Mouse (Mus musculus) stomach, embryonic 16.5 days (tissue): ENCODE measurements around the gene Cbwd1. TPM values are rescaled to one million over a fixed set of nuclear protein-coding genes. Genes with fewer than 3 reads are reported as not detected.
"Not testable (repeated sequence)": the region's sequence is repeated elsewhere in the genome, so short reads cannot be mapped to it uniquely, and the experiment has no call there.

Experiments used
- ATAC-seq: fragments of 200-750 bp; cut with Nextera tagmentation; 2 replicates; pipeline ENCODE4 v1.8.0; 2017; ENCODE audit warnings: moderate number of reproducible peaks, moderate TSS enrichment; ENCODE audit not compliant: insufficient read depth, low FRiP score
- H3K27ac ChIP-seq: fragments of 300-500 bp; sonication (generic); 2 replicates; pipeline ENCODE4 v1.5.1; 2014; ENCODE audit warnings: low read length
- H3K27me3 ChIP-seq: fragments of 300-500 bp; sonication (generic); 2 replicates; pipeline ENCODE4 v1.6.1; 2014; ENCODE audit warnings: low read length, control low read depth, mixed read lengths; ENCODE audit not compliant: control insufficient read depth, insufficient read depth
- H3K36me3 ChIP-seq: fragments of 300-500 bp; sonication (generic); 2 replicates; pipeline ENCODE4 v1.6.1; 2014; ENCODE audit warnings: low read length; ENCODE audit not compliant: control insufficient read depth, insufficient read depth
- H3K4me1 ChIP-seq: fragments of 300-500 bp; sonication (generic); 2 replicates; pipeline ENCODE4 v1.6.1; 2014; ENCODE audit warnings: low read length, control low read depth, mixed read lengths; ENCODE audit not compliant: control insufficient read depth, insufficient read depth
- H3K4me2 ChIP-seq: fragments of 300-500 bp; sonication (generic); 2 replicates; pipeline ENCODE4 v1.6.1; 2014; ENCODE audit warnings: low read depth, low read length, mixed read lengths
- H3K4me3 ChIP-seq: fragments of 300-500 bp; sonication (generic); replicated peaks from 2 replicates; pipeline ENCODE4 v1.5.1; 2014; ENCODE audit warnings: mild to moderate bottlenecking, low read length
- H3K9ac ChIP-seq: fragments of 300-500 bp; sonication (generic); 2 replicates; pipeline ENCODE4 v1.6.1; 2014; ENCODE audit warnings: low read length
- H3K9me3 ChIP-seq: fragments of 300-500 bp; sonication (generic); replicated peaks from 2 replicates; pipeline ENCODE4 v1.6.1; 2016; ENCODE audit warnings: low read length, control low read depth; ENCODE audit not compliant: control insufficient read depth
- WGBS: fragments of 180-500 bp; shearing (Covaris S2); extraction: QIAGEN DNeasy Blood & Tissue Kit; methylation state at CpG from one replicate; pipeline ENCODE4 v1.1.7; 2014; 5-methylcytosine and 5-hydroxymethylcytosine counted together
- polyA plus RNA-seq: library from polyadenylated mRNA; unstranded; fragments of >200 nt; fragmentation: Nextera tagmentation; extraction: Ambion mirVana; gene quantifications from 2 replicates; pipeline ENCODE4 v1.2.1, GENCODE M21; 2015

The Cbwd1 gene
- polyA plus RNA-seq, 1 experiment from 2014 or later, result 20.6 TPM

- WGBS, result 18% methylated on average over 4 of the region's 4 CpGs
- Histone ChIP-seq H3K9me3 (no peaks in the 10 kb centered on the region), H3K27ac (no peak overlapping the region), H3K4me1 (peaks cover 10% of the 10 kb centered on the region), H3K9ac (no peak overlapping the region), H3K4me3 (no peak overlapping the region), H3K4me2 (no peak overlapping the region), H3K27me3 (peaks cover 54% of the 10 kb centered on the region), H3K36me3 (no peaks in the 10 kb centered on the region)
- ATAC-seq, result no peak
Observed at GRCm38 (mm10) chr19:24896536-24896935, 64.9 kb downstream of the Cbwd1 start.

- Histone ChIP-seq H3K27ac (no peak overlapping the region), H3K4me2 (no peak overlapping the region), H3K9ac (no peak overlapping the region), H3K27me3 (no peaks in the 10 kb centered on the region), H3K9me3 (no peaks in the 10 kb centered on the region), H3K4me1 (no peaks in the 10 kb centered on the region; the same call in 1 of the 2 replicates), H3K4me3 (no peak overlapping the region), H3K36me3 (no peaks in the 10 kb centered on the region)
- 76% methylated on average over 3 of the region's 3 CpGs for WGBS
- no peak for ATAC-seq
Observed at GRCm38 (mm10) chr19:24886888-24887287, 74.5 kb downstream of the Cbwd1 start.

GRCm38 (mm10) chr19:24885504-24885903 is 75.9 kb downstream of the Cbwd1 start:
- no peak overlapping the region for H3K4me3 ChIP-seq
- H3K36me3 ChIP-seq, result no peaks in the 10 kb centered on the region
- WGBS, result 6% methylated on average over 5 of the region's 5 CpGs
- H3K4me2 ChIP-seq, result no peak overlapping the region
- no peaks in the 10 kb centered on the region for H3K9me3 ChIP-seq
- no peak overlapping the region for H3K27ac ChIP-seq
- H3K4me1 ChIP-seq, result peaks cover 5% of the 10 kb centered on the region; the same call in 1 of the 2 replicates
- H3K27me3 ChIP-seq, result no peaks in the 10 kb centered on the region
- ATAC-seq, result no peak
- no peak overlapping the region for H3K9ac ChIP-seq

DNA sequence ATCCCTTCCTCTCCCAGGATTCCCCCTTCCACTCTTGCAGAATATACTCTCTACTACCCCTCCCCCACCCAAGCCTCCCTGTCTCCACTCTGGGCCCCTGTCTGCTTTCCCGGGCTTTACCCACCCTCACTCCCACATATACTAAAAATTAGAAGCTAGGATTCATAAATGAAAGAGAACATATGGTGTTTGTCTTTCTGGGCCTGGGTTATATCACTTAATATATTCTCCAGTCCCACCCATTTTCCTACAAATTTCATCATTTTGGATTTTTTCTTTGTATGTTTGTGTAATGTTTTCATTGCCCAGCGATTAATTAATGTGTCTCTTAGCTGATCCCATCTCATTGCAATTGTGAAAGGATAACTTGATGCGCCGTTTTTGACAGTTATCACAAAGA is 80.2 kb downstream of the Cbwd1 start:
- Histone ChIP-seq H3K4me1 (peaks cover 5% of the 10 kb centered on the region; the same call in 1 of the 2 replicates), H3K4me3 (no peak overlapping the region), H3K27ac (no peak overlapping the region; the same call in 1 of the 2 replicates), H3K4me2 (no peak overlapping the region), H3K9ac (no peak overlapping the region), H3K36me3 (no peaks in the 10 kb centered on the region), H3K9me3 (no peaks in the 10 kb centered on the region), H3K27me3 (no peaks in the 10 kb centered on the region)
- no peak; the same call in 1 of the 2 replicates for ATAC-seq
- 45% methylated on average over 4 of the region's 4 CpGs for WGBS

DNA sequence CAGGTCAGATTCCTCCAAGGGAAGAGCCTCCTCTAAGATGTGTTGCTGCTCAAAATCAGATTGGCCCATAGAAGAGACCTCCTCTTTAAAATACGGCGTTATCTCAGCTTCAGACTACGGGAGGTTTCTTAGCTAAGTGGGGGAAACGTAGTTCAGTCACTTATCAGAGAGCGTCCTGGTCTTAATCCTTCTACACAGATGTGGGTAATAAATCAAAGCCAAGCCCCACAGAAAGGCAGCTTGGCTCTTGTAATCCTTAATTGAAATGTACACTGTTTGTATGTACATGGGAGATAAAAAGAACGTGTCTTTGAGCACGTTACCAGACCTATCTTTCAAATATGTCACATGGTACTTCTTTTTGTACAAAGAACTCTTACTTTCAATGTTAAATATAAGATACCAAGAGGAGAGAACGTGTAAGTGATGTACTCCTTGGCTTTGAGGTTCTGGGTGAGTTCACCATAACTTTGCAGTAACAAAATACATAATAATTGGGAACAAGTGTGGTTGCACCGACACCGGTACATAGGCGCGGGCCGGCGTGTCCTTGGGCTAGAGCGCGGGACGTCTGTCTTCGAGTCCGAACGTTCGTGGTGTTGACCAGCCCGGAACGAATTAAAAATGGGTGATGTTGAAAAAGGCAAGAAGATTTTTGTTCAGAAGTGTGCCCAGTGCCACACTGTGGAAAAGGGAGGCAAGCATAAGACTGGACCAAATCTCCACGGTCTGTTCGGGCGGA is 86.1 kb downstream of the Cbwd1 start, which contains the start of gene Gm10053:
Gm10053 (plus strand) TSS at position 558 of the 742 bp plus-strand sequence.
- not testable (repeated sequence) for H3K4me1 ChIP-seq, H3K9ac ChIP-seq, H3K27ac ChIP-seq, H3K9me3 ChIP-seq, H3K4me3 ChIP-seq, H3K4me2 ChIP-seq, H3K36me3 ChIP-seq, ATAC-seq, H3K27me3 ChIP-seq
- WGBS, result 60% methylated on average over 23 of the region's 26 CpGs

DNA sequence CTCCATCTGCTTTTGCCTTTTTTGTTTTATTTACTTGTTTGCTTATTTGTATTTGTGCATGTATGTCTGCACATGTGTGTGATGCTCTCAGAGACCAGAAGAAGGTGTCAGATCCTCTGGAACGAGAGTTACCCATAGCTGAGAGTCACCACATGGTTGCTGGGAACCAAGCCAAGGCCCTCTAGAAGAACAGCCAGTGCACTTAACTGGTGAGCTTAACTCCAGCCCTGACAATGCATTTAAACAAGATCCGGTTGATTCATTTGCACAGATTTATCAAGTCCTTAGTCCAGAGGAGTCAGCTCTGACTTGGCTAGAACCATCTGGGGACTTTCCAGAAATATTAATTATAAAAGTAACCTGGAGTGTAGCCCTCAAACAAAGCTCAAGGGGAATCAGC is 87.5 kb downstream of the Cbwd1 start:
- ATAC-seq, result peak; percentile 85
- peak overlapping the region; percentile 66; the same call in 1 of the 2 replicates for H3K27ac ChIP-seq

GRCm38 (mm10) chr19:24871037-24871635 is 90.3 kb downstream of the Cbwd1 start:
- H3K27ac ChIP-seq, result no peak overlapping the region
- H3K9me3 ChIP-seq, result no peaks in the 10 kb centered on the region
- peak overlapping the region; percentile 50 for H3K4me2 ChIP-seq
- H3K4me3 ChIP-seq, result peak overlapping the region; percentile 36
- H3K27me3 ChIP-seq, result no peaks in the 10 kb centered on the region
- 15% methylated on average over 18 of the region's 18 CpGs for WGBS
- peak overlapping the region; percentile 51 for H3K9ac ChIP-seq
- H3K4me1 ChIP-seq, result 0 out of 2 replicates have a peak, but pooled peaks cover 4% of the 10 kb centered on the region
- ATAC-seq, result 0 out of 2 replicates have a peak, but pooled peaks have one; percentile 48
- H3K36me3 ChIP-seq, result no peaks in the 10 kb centered on the region

More for the DNA sequence above, 87.5 kb downstream of the Cbwd1 start:
- 29% methylated on average over 2 of the region's 2 CpGs for WGBS
- Histone ChIP-seq H3K4me3 (no peak overlapping the region), H3K4me2 (no peak overlapping the region), H3K9me3 (no peaks in the 10 kb centered on the region), H3K27me3 (no peaks in the 10 kb centered on the region), H3K9ac (no peak overlapping the region), H3K4me1 (0 out of 2 replicates have a peak, but pooled peaks cover 4% of the 10 kb centered on the region), H3K36me3 (no peaks in the 10 kb centered on the region)
